Mouse (Mus musculus): ENCODE measurements around the gene Cpz. TPM values are rescaled to one million over a fixed set of nuclear protein-coding genes. Genes with fewer than 3 reads are reported as not detected.

Cpz gene
- polyA plus RNA-seq (2015; fragmentation: Nextera tagmentation; extraction: Ambion mirVana): 2.0 and 3.3 TPM in 2 replicates

GRCm38 (mm10) chr5:35525469-35526123 lies at the start of gene Cpz:
TSS of gene Cpz (minus strand) at chr5:35525698.

GRCm38 (mm10) chr5:35574653-35575599 lies 49.4 kb upstream of the Cpz start, which contains the start of gene Trmt44:
TSS of gene Trmt44 (minus strand) at chr5:35575070.

Other genes with a start within 250 kb of the Cpz start
- gene Adra2c, start 247.4 kb downstream of the Cpz start, polyA plus RNA-seq (2015; fragmentation: Nextera tagmentation; extraction: Ambion mirVana): not detected in 2 replicates
- gene Hmx1, start 136.6 kb downstream of the Cpz start, polyA plus RNA-seq (2015; fragmentation: Nextera tagmentation; extraction: Ambion mirVana): not detected in 2 replicates
- 3.6 and 4.5 TPM in 2 replicates for gene Trmt44, start 49.4 kb upstream of the Cpz start, polyA plus RNA-seq (2015; fragmentation: Nextera tagmentation; extraction: Ambion mirVana)
- gene Acox3, start 57.3 kb upstream of the Cpz start, polyA plus RNA-seq (2015; fragmentation: Nextera tagmentation; extraction: Ambion mirVana): 8.4 and 11.1 TPM in 2 replicates
- gene Htra3, start 154.1 kb upstream of the Cpz start, polyA plus RNA-seq (2015; fragmentation: Nextera tagmentation; extraction: Ambion mirVana): 20.8 and 29.6 TPM in 2 replicates
- gene Sh3tc1, start 214.3 kb upstream of the Cpz start, polyA plus RNA-seq (2015; fragmentation: Nextera tagmentation; extraction: Ambion mirVana): 3.1 and 4.6 TPM in 2 replicates
- gene Ablim2, start 232.2 kb upstream of the Cpz start, polyA plus RNA-seq (2015; fragmentation: Nextera tagmentation; extraction: Ambion mirVana): 0.40 and 0.43 TPM in 2 replicates

Data from spleen, postnatal 0 days (tissue).